Mouse (Mus musculus): Measurements from ENCODE around the gene Homer1.

Gene Homer1

GRCm38 (mm10) chr13:93299316-93299715, at the start of gene Homer1:
Homer1 (plus strand) TSS chr13:93299635.
- in situ Hi-C loops (cut with MboI; ENCODE audit: low pct_unique_long_range_greater_than_20kb in 1 of 2, low sequenced_read_pairs in 2 of 2, unreplicated experiment in 1 of 2), result no loop called here

DNA sequence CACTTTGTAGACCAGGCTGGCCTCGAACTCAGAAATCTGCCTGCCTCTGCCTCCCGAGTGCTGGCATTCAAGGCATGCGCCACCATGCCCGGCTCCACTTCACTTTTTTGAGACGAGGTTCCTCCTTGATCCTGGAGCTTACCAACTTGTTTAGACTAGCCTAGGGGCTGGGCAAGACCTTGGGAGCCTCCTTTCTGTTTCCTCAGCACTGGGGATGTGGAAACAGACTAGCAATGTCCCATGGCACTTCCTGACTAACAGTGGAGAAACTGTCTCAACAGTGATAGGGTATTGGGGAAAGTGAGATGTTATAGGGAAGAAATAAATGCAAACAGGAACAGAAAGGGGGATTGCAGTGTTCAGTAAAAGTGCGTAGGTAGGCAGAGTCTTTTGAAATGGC, 47.7 kb upstream of the Homer1 start:
- in situ Hi-C loops (cut with MboI; ENCODE audit: low pct_unique_long_range_greater_than_20kb in 1 of 2, low sequenced_read_pairs in 2 of 2, unreplicated experiment in 1 of 2), result loop anchor here in 1 of 2 experiments (25.0 kb wide), 1 partner anchor 264 kb away; no protein-coding TSS in a partner anchor

DNA sequence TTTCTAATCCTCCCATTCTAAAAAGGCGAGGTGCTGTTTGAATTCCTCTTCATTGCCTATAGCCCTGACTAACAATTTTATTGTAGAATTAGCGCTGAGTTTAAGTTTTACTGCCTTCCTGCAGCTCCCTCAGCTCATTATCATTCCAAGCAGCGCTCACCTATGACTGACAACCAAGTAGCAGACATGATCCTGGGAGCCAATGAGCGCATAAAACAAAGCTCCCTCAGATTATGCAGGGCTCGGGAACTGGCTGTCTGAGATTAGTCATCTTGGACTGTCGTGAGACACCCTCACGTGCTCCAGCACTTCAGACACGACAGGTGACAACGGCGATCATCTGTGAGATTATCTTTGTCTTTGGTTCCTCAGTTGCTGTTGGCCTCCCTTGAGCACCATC, 47.3 kb upstream of the Homer1 start:
- in situ Hi-C loops (cut with MboI; ENCODE audit: low pct_unique_long_range_greater_than_20kb in 1 of 2, low sequenced_read_pairs in 2 of 2, unreplicated experiment in 1 of 2), result loop anchor here in 1 of 2 experiments (25.0 kb wide), 1 partner anchor 265 kb away; no protein-coding TSS in a partner anchor

DNA sequence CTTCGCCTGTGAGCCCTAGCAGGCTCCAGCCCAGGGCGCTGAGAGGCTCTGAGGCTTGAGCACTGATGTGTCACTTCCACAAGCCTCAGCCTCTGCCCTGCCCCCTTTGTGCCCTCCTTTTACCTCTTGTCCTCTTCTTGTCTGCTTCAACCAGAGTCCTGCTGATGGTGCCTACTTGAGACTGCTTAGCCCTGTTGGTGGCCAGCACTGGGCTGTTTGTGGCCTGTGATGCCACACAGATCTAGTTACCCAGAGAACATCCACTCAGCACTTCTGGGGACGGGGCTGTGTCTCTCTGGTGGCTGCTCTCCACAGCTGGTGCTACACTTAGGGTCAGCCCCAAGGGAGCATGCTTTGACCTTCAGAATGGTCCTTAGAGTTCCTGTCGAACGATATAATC, 46.5 kb upstream of the Homer1 start:
- in situ Hi-C loops (cut with MboI; ENCODE audit: low pct_unique_long_range_greater_than_20kb in 1 of 2, low sequenced_read_pairs in 2 of 2, unreplicated experiment in 1 of 2), result loop anchor here in 1 of 2 experiments (25.0 kb wide), 1 partner anchor 266 kb away; no protein-coding TSS in a partner anchor

- in situ Hi-C loops (cut with MboI; ENCODE audit: low pct_unique_long_range_greater_than_20kb in 1 of 2, low sequenced_read_pairs in 2 of 2, unreplicated experiment in 1 of 2), result loop anchor here in 1 of 2 experiments (25.0 kb wide), 1 partner anchor 280 kb away; no protein-coding TSS in a partner anchor
Observed at GRCm38 (mm10) chr13:93267151-93267550, 32.3 kb upstream of the Homer1 start.

DNA sequence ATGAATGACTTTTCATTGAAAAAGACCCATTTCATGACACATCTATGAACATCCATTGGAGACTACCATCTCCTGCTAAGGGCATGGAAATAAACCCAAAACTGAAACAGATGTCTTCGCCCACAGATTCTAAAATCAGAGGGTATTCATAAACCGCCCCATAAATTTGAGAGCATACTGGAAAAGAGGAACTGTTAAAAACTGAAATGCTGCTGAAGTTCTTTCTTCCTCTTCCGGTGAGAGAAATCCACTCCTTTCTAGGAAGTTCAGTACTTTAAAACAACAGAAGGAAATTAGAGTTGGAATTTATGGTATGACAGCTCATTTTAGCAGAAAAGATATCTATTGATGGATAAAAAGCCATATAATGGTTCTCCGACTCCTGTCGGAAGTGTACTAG, 1.1 kb downstream of the Homer1 start:
- in situ Hi-C loops (cut with MboI; ENCODE audit: low pct_unique_long_range_greater_than_20kb in 1 of 2, low sequenced_read_pairs in 2 of 2, unreplicated experiment in 1 of 2), result no loop called here

GRCm38 (mm10) chr13:93301060-93301459, 1.6 kb downstream of the Homer1 start:
- in situ Hi-C loops (cut with MboI; ENCODE audit: low pct_unique_long_range_greater_than_20kb in 1 of 2, low sequenced_read_pairs in 2 of 2, unreplicated experiment in 1 of 2), result no loop called here

- in situ Hi-C loops (cut with MboI; ENCODE audit: low pct_unique_long_range_greater_than_20kb in 1 of 2, low sequenced_read_pairs in 2 of 2, unreplicated experiment in 1 of 2), result no loop called here
Observed at GRCm38 (mm10) chr13:93302846-93303562, 3.6 kb downstream of the Homer1 start.

DNA sequence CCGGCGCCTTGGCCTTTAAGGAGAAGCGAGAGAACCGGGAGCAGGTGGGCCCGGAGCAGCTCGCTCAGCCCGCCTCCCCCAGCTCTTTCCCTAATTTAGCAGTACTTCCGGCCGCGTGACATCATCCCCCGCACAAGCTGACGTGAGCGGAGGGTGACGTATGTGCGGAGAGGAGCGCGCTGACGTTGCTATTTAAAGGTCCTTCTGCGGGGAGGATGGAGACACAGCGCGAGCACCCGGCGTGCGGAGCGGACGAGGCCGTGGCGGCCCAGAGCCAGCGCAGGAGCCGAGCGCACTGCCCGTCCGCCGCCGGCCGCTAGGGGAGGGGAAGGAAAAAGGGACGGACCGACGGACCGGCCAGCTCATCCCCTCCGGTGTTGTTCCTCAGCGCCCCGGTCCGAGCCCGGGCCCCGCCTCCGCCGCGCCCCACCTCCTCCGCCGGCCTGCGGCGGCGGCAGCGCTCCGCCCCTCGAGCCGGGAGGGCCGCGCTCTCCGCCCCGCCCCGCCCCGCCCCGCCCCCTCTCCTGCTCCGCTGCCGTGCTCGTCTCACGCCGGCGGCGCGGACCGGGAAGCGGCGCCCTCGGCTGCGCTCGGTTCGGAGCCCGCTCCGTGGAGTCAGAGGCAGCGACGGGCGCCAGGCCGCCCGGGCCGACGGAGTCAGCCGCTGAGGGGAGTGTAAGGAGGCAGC, 4.3 kb downstream of the Homer1 start:
- in situ Hi-C loops (cut with MboI; ENCODE audit: low pct_unique_long_range_greater_than_20kb in 1 of 2, low sequenced_read_pairs in 2 of 2, unreplicated experiment in 1 of 2), result no loop called here

GRCm38 (mm10) chr13:93304251-93305001, 5.0 kb downstream of the Homer1 start:
- in situ Hi-C loops (cut with MboI; ENCODE audit: low pct_unique_long_range_greater_than_20kb in 1 of 2, low sequenced_read_pairs in 2 of 2, unreplicated experiment in 1 of 2), result no loop called here

GRCm38 (mm10) chr13:93305149-93305548, 5.7 kb downstream of the Homer1 start:
- in situ Hi-C loops (cut with MboI; ENCODE audit: low pct_unique_long_range_greater_than_20kb in 1 of 2, low sequenced_read_pairs in 2 of 2, unreplicated experiment in 1 of 2), result no loop called here

DNA sequence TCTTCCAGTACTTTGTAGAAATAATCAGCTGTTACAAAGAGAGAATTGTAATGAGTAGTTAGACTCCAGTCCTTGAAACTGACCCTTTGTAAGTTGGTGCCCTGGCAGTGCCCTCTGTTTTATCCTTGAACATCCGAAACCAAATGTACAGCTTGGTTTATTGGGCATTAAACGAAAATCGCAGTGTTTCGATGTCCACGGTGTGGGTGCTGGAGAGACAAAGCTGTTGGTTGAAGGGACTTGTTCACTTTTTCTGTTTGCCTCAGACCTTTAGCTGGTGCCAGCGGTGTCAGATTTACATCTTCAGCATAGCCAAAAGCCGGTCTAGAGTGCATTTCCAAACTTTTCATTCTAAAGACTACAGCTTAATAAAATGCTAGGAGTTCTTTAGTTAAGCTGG, 6.2 kb downstream of the Homer1 start:
- in situ Hi-C loops (cut with MboI; ENCODE audit: low pct_unique_long_range_greater_than_20kb in 1 of 2, low sequenced_read_pairs in 2 of 2, unreplicated experiment in 1 of 2), result no loop called here

GRCm38 (mm10) chr13:93306545-93306944, 7.1 kb downstream of the Homer1 start:
- in situ Hi-C loops (cut with MboI; ENCODE audit: low pct_unique_long_range_greater_than_20kb in 1 of 2, low sequenced_read_pairs in 2 of 2, unreplicated experiment in 1 of 2), result no loop called here

GRCm38 (mm10) chr13:93307700-93308099, 8.3 kb downstream of the Homer1 start:
- in situ Hi-C loops (cut with MboI; ENCODE audit: low pct_unique_long_range_greater_than_20kb in 1 of 2, low sequenced_read_pairs in 2 of 2, unreplicated experiment in 1 of 2), result no loop called here

GRCm38 (mm10) chr13:93309295-93309694, 9.9 kb downstream of the Homer1 start:
- in situ Hi-C loops (cut with MboI; ENCODE audit: low pct_unique_long_range_greater_than_20kb in 1 of 2, low sequenced_read_pairs in 2 of 2, unreplicated experiment in 1 of 2), result no loop called here

- in situ Hi-C loops (cut with MboI; ENCODE audit: low pct_unique_long_range_greater_than_20kb in 1 of 2, low sequenced_read_pairs in 2 of 2, unreplicated experiment in 1 of 2), result no loop called here
Observed at GRCm38 (mm10) chr13:93312518-93312917, 13.1 kb downstream of the Homer1 start.

- in situ Hi-C loops (cut with MboI; ENCODE audit: low pct_unique_long_range_greater_than_20kb in 1 of 2, low sequenced_read_pairs in 2 of 2, unreplicated experiment in 1 of 2), result no loop called here
Observed at GRCm38 (mm10) chr13:93314322-93314721, 14.9 kb downstream of the Homer1 start.

GRCm38 (mm10) chr13:93320089-93320488, 20.7 kb downstream of the Homer1 start:
- in situ Hi-C loops (cut with MboI; ENCODE audit: low pct_unique_long_range_greater_than_20kb in 1 of 2, low sequenced_read_pairs in 2 of 2, unreplicated experiment in 1 of 2), result no loop called here

- in situ Hi-C loops (cut with MboI; ENCODE audit: low pct_unique_long_range_greater_than_20kb in 1 of 2, low sequenced_read_pairs in 2 of 2, unreplicated experiment in 1 of 2), result no loop called here
Observed at GRCm38 (mm10) chr13:93326326-93326725, 26.9 kb downstream of the Homer1 start.

Data from mouse embryonic stem cell (cell line).